Mouse (Mus musculus) megakaryocyte, embryonic 14.5 days (primary cell): ENCODE results near the gene Mgat4d.

ENCODE experiments used
- FLI1 ChIP-seq: IDR thresholded peaks from 2 replicates; pipeline ENCODE4 v1.6.1; 2012; ENCODE audit warnings: low read length, inconsistent platforms, mixed read lengths
- GATA1 ChIP-seq: IDR thresholded peaks from 3 replicates; pipeline ENCODE4 v1.6.1; 2012; ENCODE audit warnings: mixed read lengths, low read length, inconsistent platforms, borderline replicate concordance

DNA sequence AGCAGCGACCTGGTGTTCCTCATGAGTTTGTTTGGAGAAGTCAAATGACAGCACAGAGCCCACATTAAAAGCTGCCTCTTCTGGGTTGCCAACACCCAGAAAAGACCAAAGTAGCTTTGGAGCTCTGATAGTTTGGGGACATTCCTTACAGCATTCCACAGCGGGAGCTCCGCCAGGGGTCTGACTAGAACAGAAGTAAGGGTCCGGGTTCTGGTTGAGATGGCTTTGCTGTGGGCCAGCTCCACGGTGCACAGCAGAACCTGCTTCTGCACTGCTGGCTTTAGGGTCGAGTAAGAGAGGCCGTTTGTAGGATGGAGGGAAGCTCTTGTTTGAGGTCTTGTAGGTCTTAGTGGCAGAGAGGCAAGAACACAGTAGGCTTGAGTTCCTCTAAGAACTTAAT, 60.2 kb downstream of the Mgat4d start:
- TF ChIP-seq FLI1 (no peak), GATA1 (no peak)
